Mouse (Mus musculus) bone marrow macrophage, adult 2 months (primary cell): ENCODE measurements around the gene Gm11027. TPM values are rescaled to one million over a fixed set of nuclear protein-coding genes. Genes with fewer than 3 reads are reported as not detected.

Experiments used
- H3K27ac ChIP-seq: 2 replicates; pipeline ENCODE4 v1.5.1; 2012; ENCODE audit warnings: low read depth, low read length; ENCODE audit not compliant: insufficient read depth
- H3K4me1 ChIP-seq: 2 replicates; pipeline ENCODE4 v1.6.1; 2012; ENCODE audit warnings: low read length; ENCODE audit not compliant: control insufficient read depth, insufficient read depth
- H3K4me3 ChIP-seq: 2 replicates; pipeline ENCODE4 v1.5.1; 2012; ENCODE audit warnings: mild to moderate bottlenecking, low read length, moderate library complexity; ENCODE audit not compliant: insufficient read depth
- CTCF ChIP-seq: IDR thresholded peaks from 2 replicates; pipeline ENCODE4 v1.5.1; 2012; ENCODE audit warnings: low read depth, mild to moderate bottlenecking, low read length, moderate library complexity
- POLR2A ChIP-seq: IDR thresholded peaks from 2 replicates; pipeline ENCODE4 v1.6.1; 2012; ENCODE audit warnings: mild to moderate bottlenecking, low read depth, low read length, borderline replicate concordance
- polyA plus RNA-seq: library from polyadenylated mRNA; stranded (reverse); fragments of >200 nt; gene quantifications from 2 replicates; pipeline ENCODE4 v1.2.4, GENCODE M21; 2012; ENCODE audit not compliant: missing spikeins, insufficient read depth, insufficient read length

Gm11027 gene
- polyA plus RNA-seq, 1 experiment = not detected

- Histone ChIP-seq H3K4me3 (no peak overlapping the region), H3K27ac (no peak overlapping the region), H3K4me1 (no peaks in the 10 kb centered on the region)
- TF ChIP-seq POLR2A = no peak
- TF ChIP-seq CTCF = no peak
Measured at GRCm38 (mm10) chr12:116302181-116302580, 27.0 kb downstream of the Gm11027 start.

DNA sequence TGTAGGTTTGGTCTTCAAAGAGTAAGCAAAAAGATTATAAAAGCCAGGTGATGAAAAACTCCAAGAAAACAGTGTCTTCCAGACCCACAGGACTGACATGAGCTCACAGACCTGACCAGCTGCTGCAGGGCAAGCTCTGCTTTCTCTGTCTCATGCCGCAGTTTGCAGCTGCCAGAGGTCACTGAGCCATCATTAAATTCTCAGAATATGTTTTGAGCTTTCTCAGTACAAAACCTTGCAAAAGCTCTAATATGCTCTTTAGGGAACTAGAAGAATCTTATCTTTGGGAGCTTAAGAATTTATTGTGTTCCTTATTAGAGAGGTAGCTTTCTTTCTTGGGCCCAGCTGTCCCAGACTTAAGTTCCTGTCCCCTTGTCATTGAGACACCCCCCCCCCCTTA, 30.9 kb downstream of the Gm11027 start:
- no peak overlapping the region for H3K27ac ChIP-seq
- TF ChIP-seq CTCF (no peak), POLR2A (no peak)
- no peak overlapping the region for H3K4me3 ChIP-seq
- peaks cover 5% of the 10 kb centered on the region for H3K4me1 ChIP-seq

GRCm38 (mm10) chr12:116307870-116308269, 32.7 kb downstream of the Gm11027 start:
- TF ChIP-seq CTCF (no peak), POLR2A (no peak)
- Histone ChIP-seq H3K27ac (no peak overlapping the region), H3K4me1 (peaks cover 5% of the 10 kb centered on the region), H3K4me3 (no peak overlapping the region)

- TF ChIP-seq CTCF (no peak), POLR2A (no peak)
- Histone ChIP-seq H3K27ac (no peak overlapping the region), H3K4me1 (peaks cover 5% of the 10 kb centered on the region), H3K4me3 (no peak overlapping the region)
Measured at GRCm38 (mm10) chr12:116308612-116309011, 33.4 kb downstream of the Gm11027 start.

- Histone ChIP-seq H3K4me3 (no peak overlapping the region), H3K4me1 (peaks cover 15% of the 10 kb centered on the region)
- TF ChIP-seq POLR2A (no peak), CTCF (no peak)
Measured at GRCm38 (mm10) chr12:116313816-116314215, 38.6 kb downstream of the Gm11027 start.

GRCm38 (mm10) chr12:116315498-116315897, 40.3 kb downstream of the Gm11027 start:
- TF ChIP-seq CTCF (no peak), POLR2A (no peak)
- Histone ChIP-seq H3K27ac (no peak overlapping the region), H3K4me3 (no peak overlapping the region), H3K4me1 (peaks cover 14% of the 10 kb centered on the region)

More at GRCm38 (mm10) chr12:116313816-116314215, 38.6 kb downstream of the Gm11027 start:
- no peak overlapping the region for H3K27ac ChIP-seq

GRCm38 (mm10) chr12:116317818-116318217, 42.6 kb downstream of the Gm11027 start:
- TF ChIP-seq POLR2A = no peak
- TF ChIP-seq CTCF = no peak
- no peak overlapping the region for H3K4me3 ChIP-seq
- peaks cover 14% of the 10 kb centered on the region for H3K4me1 ChIP-seq
- H3K27ac ChIP-seq = peak overlapping the region; percentile 1; the same call in 1 of the 2 replicates

Other genes starting within 250 kb of the Gm11027 start
- 26.1 and 29.5 TPM in 2 replicates for gene Zfp386, start 227.7 kb upstream of the Gm11027 start, polyA plus RNA-seq
- not detected in 2 replicates for gene Vipr2, start 197.7 kb upstream of the Gm11027 start, polyA plus RNA-seq
- gene Wdr60, start 12.4 kb upstream of the Gm11027 start, polyA plus RNA-seq = 7.7 and 9.8 TPM in 2 replicates
- 26.4 and 34.0 TPM in 2 replicates for gene Esyt2, start 5.8 kb downstream of the Gm11027 start, polyA plus RNA-seq
- 73.4 and 77.4 TPM in 2 replicates for gene Ncapg2, start 130.0 kb downstream of the Gm11027 start, polyA plus RNA-seq
- not detected in 2 replicates for gene Ptprn2, start 210.3 kb downstream of the Gm11027 start, polyA plus RNA-seq